Mouse (Mus musculus): ENCODE results near the gene Ubxn11. TPM values are rescaled to one million over a fixed set of nuclear protein-coding genes. Genes with fewer than 3 reads are reported as not detected.
"Not testable (repeated sequence)": the region's sequence is repeated elsewhere in the genome, so short reads cannot be mapped to it uniquely, and the experiment has no call there.

The Ubxn11 gene
- total and polyA plus RNA-seq, 2 experiments from 2014 or later: 13.7 to 14.3 TPM

DNA sequence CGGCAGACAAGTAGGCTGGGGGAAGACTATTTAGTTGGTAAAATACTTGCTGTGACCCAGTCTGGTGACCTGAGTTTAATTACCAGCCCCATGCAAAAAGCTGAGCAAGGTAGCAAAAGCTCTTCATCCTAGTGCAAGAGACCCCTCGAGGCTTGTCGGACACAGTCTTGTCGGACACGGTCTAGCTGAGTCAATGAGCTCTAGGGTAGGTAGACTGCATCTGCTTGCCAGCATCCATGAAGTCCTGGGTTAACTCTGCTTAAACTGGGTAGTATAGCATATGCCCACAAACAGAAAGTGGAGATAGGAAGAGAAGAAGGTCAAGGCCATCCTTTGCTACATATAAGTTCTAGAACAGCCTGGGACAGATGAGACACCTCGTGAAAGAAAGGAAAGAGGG lies 56.4 kb downstream of the Ubxn11 start:
- H3K27me3 ChIP-seq (ENCODE audit: insufficient read depth, low read length): no peaks in the 10 kb centered on the region
- no peak overlapping the region for H3K4me2 ChIP-seq (ENCODE audit: low read depth)
- no peak overlapping the region for H3K27ac ChIP-seq (ENCODE audit: low read depth, low read length)
- no peak overlapping the region for H3K9ac ChIP-seq
- no peaks in the 10 kb centered on the region for H3K4me1 ChIP-seq (ENCODE audit: insufficient read depth)
- WGBS: 86% methylated on average over 6 of the region's 6 CpGs
- no peaks in the 10 kb centered on the region for H3K9me3 ChIP-seq (ENCODE audit: low read length)
- no peak for TF ChIP-seq CTCF (IDR thresholded peaks at IDR 0.05; ENCODE audit: low read depth)
- DNase-seq (no peak), ATAC-seq (no peak)
- peaks cover 3% of the 10 kb centered on the region for H3K36me3 ChIP-seq (ENCODE audit: insufficient read depth)
- no peak overlapping the region for H3K4me3 ChIP-seq (ENCODE audit: low read depth, low read length)

- not testable (repeated sequence) for H3K27ac ChIP-seq (ENCODE audit: low read depth, low read length); H3K9ac ChIP-seq; H3K9me3 ChIP-seq (ENCODE audit: low read length); H3K27me3 ChIP-seq (ENCODE audit: insufficient read depth, low read length); ATAC-seq; H3K4me1 ChIP-seq (ENCODE audit: insufficient read depth); H3K36me3 ChIP-seq (ENCODE audit: insufficient read depth)
- WGBS: 8% methylated on average over 30 of the region's 30 CpGs
- peak; percentile 46 for DNase-seq
- peak overlapping the region; percentile 40 for H3K4me3 ChIP-seq (ENCODE audit: low read depth, low read length)
- H3K4me2 ChIP-seq (ENCODE audit: low read depth): peak overlapping the region; percentile 50
Measured at GRCm38 (mm10) chr4:134160071-134160470, 57.7 kb downstream of the Ubxn11 start.

DNA sequence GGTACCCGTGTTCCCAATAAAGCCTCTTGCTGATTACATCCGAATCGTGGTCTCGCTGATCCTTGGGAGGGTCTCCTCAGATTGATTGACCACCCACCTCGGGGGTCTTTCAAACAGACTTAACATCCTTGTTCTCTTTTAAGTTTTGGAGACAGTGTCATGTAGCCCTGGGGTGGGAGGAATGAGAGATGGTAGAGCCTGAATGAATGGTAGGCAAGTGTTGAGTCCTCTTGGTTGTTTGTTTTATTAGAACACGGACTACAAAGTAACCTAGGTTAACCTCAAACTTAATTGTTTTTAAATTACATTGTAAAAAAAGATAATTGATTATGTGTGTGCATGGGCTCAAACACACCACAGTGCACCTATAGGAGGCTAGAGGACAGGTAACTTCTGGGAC lies 62.2 kb downstream of the Ubxn11 start:
- TF ChIP-seq CTCF (IDR thresholded peaks at IDR 0.05; ENCODE audit: low read depth): no peak
- 94% methylated on average over 5 of the region's 6 CpGs for WGBS
- H3K4me2 ChIP-seq (ENCODE audit: low read depth): no peak overlapping the region
- H3K27me3 ChIP-seq (ENCODE audit: insufficient read depth, low read length): no peaks in the 10 kb centered on the region
- DNase-seq (no peak), ATAC-seq (no peak)
- H3K27ac ChIP-seq (ENCODE audit: low read depth, low read length): no peak overlapping the region
- no peaks in the 10 kb centered on the region for H3K4me1 ChIP-seq (ENCODE audit: insufficient read depth)
- no peak overlapping the region for H3K4me3 ChIP-seq (ENCODE audit: low read depth, low read length)
- H3K9ac ChIP-seq: no peak overlapping the region
- H3K9me3 ChIP-seq (ENCODE audit: low read length): no peaks in the 10 kb centered on the region
- H3K36me3 ChIP-seq (ENCODE audit: insufficient read depth): no peaks in the 10 kb centered on the region

GRCm38 (mm10) chr4:134165024-134165423 lies 62.7 kb downstream of the Ubxn11 start:
- Histone ChIP-seq H3K4me2 (ENCODE audit: low read depth) (no peak overlapping the region), H3K27ac (ENCODE audit: low read depth, low read length) (no peak overlapping the region), H3K9ac (no peak overlapping the region), H3K9me3 (ENCODE audit: low read length) (no peaks in the 10 kb centered on the region), H3K4me3 (ENCODE audit: low read depth, low read length) (no peak overlapping the region), H3K4me1 (ENCODE audit: insufficient read depth) (no peaks in the 10 kb centered on the region), H3K27me3 (ENCODE audit: insufficient read depth, low read length) (no peaks in the 10 kb centered on the region), H3K36me3 (ENCODE audit: insufficient read depth) (no peaks in the 10 kb centered on the region)
- no peak for TF ChIP-seq CTCF (IDR thresholded peaks at IDR 0.05; ENCODE audit: low read depth)
- WGBS: 86% methylated on average over 6 of the region's 6 CpGs
- DNase-seq: no peak
- no peak for ATAC-seq

- H3K36me3 ChIP-seq (ENCODE audit: insufficient read depth): no peaks in the 10 kb centered on the region
- no peak for DNase-seq
- no peak overlapping the region for H3K4me3 ChIP-seq (ENCODE audit: low read depth, low read length)
- no peak overlapping the region for H3K9ac ChIP-seq
- H3K27ac ChIP-seq (ENCODE audit: low read depth, low read length): no peak overlapping the region
- H3K27me3 ChIP-seq (ENCODE audit: insufficient read depth, low read length): no peaks in the 10 kb centered on the region
- 85% methylated on average over 3 of the region's 3 CpGs for WGBS
- no peaks in the 10 kb centered on the region for H3K9me3 ChIP-seq (ENCODE audit: low read length)
- H3K4me1 ChIP-seq (ENCODE audit: insufficient read depth): no peaks in the 10 kb centered on the region
- no peak for ATAC-seq
- no peak overlapping the region for H3K4me2 ChIP-seq (ENCODE audit: low read depth)
- TF ChIP-seq CTCF (IDR thresholded peaks at IDR 0.05; ENCODE audit: low read depth): no peak
Measured at GRCm38 (mm10) chr4:134165548-134166465, 63.4 kb downstream of the Ubxn11 start.

DNA sequence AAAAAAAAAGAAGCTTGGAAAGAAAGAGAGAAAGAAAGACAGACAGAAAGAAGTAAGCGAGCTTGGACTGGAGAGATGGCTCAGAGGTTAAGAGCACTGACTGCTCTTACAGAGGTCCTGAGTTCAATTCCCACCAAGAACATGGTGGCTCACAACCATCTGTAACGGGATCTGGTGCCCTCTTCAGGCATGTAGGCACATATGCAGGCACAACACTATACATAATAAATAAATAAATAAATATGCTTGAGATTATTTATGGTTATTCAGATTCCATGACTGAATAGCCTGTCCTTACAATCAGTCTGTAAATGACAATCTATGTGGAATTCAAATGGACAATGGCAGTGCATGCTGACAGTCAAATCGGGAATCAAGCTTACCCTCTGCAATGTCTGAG lies 64.5 kb downstream of the Ubxn11 start:
- 93% methylated on average over 3 of the region's 3 CpGs for WGBS
- H3K36me3 ChIP-seq (ENCODE audit: insufficient read depth): no peaks in the 10 kb centered on the region
- H3K27me3 ChIP-seq (ENCODE audit: insufficient read depth, low read length): no peaks in the 10 kb centered on the region
- TF ChIP-seq CTCF (IDR thresholded peaks at IDR 0.05; ENCODE audit: low read depth): no peak
- no peak overlapping the region for H3K27ac ChIP-seq (ENCODE audit: low read depth, low read length)
- H3K9ac ChIP-seq: no peak overlapping the region
- no peaks in the 10 kb centered on the region for H3K9me3 ChIP-seq (ENCODE audit: low read length)
- H3K4me2 ChIP-seq (ENCODE audit: low read depth): no peak overlapping the region
- ATAC-seq: no peak
- H3K4me1 ChIP-seq (ENCODE audit: insufficient read depth): no peaks in the 10 kb centered on the region
- no peak overlapping the region for H3K4me3 ChIP-seq (ENCODE audit: low read depth, low read length)
- no peak for DNase-seq

DNA sequence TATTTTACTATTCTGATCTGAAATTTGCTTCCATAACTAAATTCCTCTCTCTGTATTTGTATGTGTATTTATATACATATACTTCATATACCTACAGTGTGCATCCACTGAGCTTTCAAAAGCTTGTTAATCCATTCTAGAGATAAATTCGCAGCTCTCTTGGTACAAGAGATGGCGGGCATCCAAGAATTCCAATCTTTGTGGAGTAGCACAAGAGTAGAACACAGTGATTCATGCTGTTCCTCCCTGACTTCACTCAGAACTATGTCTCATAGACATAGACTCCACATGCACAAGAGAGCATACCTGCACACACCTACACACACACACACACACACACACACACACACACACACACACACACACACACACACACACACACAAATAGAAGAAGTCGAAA lies 70.0 kb downstream of the Ubxn11 start:
- Histone ChIP-seq H3K9ac (no peak overlapping the region), H3K27me3 (ENCODE audit: insufficient read depth, low read length) (no peaks in the 10 kb centered on the region), H3K4me1 (ENCODE audit: insufficient read depth) (no peaks in the 10 kb centered on the region), H3K27ac (ENCODE audit: low read depth, low read length) (no peak overlapping the region), H3K36me3 (ENCODE audit: insufficient read depth) (no peaks in the 10 kb centered on the region), H3K9me3 (ENCODE audit: low read length) (no peaks in the 10 kb centered on the region), H3K4me2 (ENCODE audit: low read depth) (no peak overlapping the region), H3K4me3 (ENCODE audit: low read depth, low read length) (no peak overlapping the region)
- TF ChIP-seq CTCF (IDR thresholded peaks at IDR 0.05; ENCODE audit: low read depth): no peak
- DNase-seq (no peak), ATAC-seq (no peak)
- 67% methylated on average over 3 of the region's 3 CpGs for WGBS

Other genes starting within 250 kb of the Ubxn11 start
- gene Rps6ka1, start 214.8 kb upstream of the Ubxn11 start, total RNA-seq (2014; rRNA removed): 21.2 and 21.4 TPM in 2 replicates
- gene Rps6ka1, start 214.8 kb upstream of the Ubxn11 start, polyA plus RNA-seq (2015; fragmentation: Nextera tagmentation; extraction: Ambion mirVana): 14.3 and 19.4 TPM in 2 replicates
- 377 and 408 TPM in 2 replicates for gene Hmgn2, start 133.9 kb upstream of the Ubxn11 start, total RNA-seq (2014; rRNA removed)
- gene Hmgn2, start 133.9 kb upstream of the Ubxn11 start, polyA plus RNA-seq (2015; fragmentation: Nextera tagmentation; extraction: Ambion mirVana): 1,226 and 1,340 TPM in 2 replicates
- 40.2 and 42.0 TPM in 2 replicates for gene Dhdds, start 101.7 kb upstream of the Ubxn11 start, total RNA-seq (2014; rRNA removed)
- gene Dhdds, start 101.7 kb upstream of the Ubxn11 start, polyA plus RNA-seq (2015; fragmentation: Nextera tagmentation; extraction: Ambion mirVana): 39.8 and 43.5 TPM in 2 replicates
- gene Lin28a, start 83.7 kb upstream of the Ubxn11 start, total RNA-seq (2014; rRNA removed): 0.05 TPM in 1 of 2 replicates, not detected in the other
- not detected in 2 replicates for gene Lin28a, start 83.7 kb upstream of the Ubxn11 start, polyA plus RNA-seq (2015; fragmentation: Nextera tagmentation; extraction: Ambion mirVana)
- not detected in 2 replicates for gene Zfp683, start 48.7 kb upstream of the Ubxn11 start, total RNA-seq (2014; rRNA removed)
- not detected in 2 replicates for gene Zfp683, start 48.7 kb upstream of the Ubxn11 start, polyA plus RNA-seq (2015; fragmentation: Nextera tagmentation; extraction: Ambion mirVana)
- gene Crybg2, start 41.8 kb upstream of the Ubxn11 start, total RNA-seq (2014; rRNA removed): 3.4 and 11.8 TPM in 2 replicates
- gene Crybg2, start 41.8 kb upstream of the Ubxn11 start, polyA plus RNA-seq (2015; fragmentation: Nextera tagmentation; extraction: Ambion mirVana): 3.7 and 4.5 TPM in 2 replicates
- 1.2 and 2.0 TPM in 2 replicates for gene Cd52, start 7.5 kb upstream of the Ubxn11 start, total RNA-seq (2014; rRNA removed)
- gene Cd52, start 7.5 kb upstream of the Ubxn11 start, polyA plus RNA-seq (2015; fragmentation: Nextera tagmentation; extraction: Ambion mirVana): 4.1 and 4.6 TPM in 2 replicates
- gene Sh3bgrl3, start 26.2 kb downstream of the Ubxn11 start, total RNA-seq (2014; rRNA removed): 124 and 162 TPM in 2 replicates
- gene Sh3bgrl3, start 26.2 kb downstream of the Ubxn11 start, polyA plus RNA-seq (2015; fragmentation: Nextera tagmentation; extraction: Ambion mirVana): 554 and 579 TPM in 2 replicates
- gene Cep85, start 84.5 kb downstream of the Ubxn11 start, total RNA-seq (2014; rRNA removed): 11.0 and 14.0 TPM in 2 replicates
- gene Cep85, start 84.5 kb downstream of the Ubxn11 start, polyA plus RNA-seq (2015; fragmentation: Nextera tagmentation; extraction: Ambion mirVana): 11.8 and 13.5 TPM in 2 replicates
- gene Gm7534, start 100.4 kb downstream of the Ubxn11 start, total RNA-seq (2014; rRNA removed): not detected in 2 replicates
- gene Gm7534, start 100.4 kb downstream of the Ubxn11 start, polyA plus RNA-seq (2015; fragmentation: Nextera tagmentation; extraction: Ambion mirVana): not detected in 2 replicates
- not detected in 2 replicates for gene Catsper4, start 124.8 kb downstream of the Ubxn11 start, total RNA-seq (2014; rRNA removed)
- gene Catsper4, start 124.8 kb downstream of the Ubxn11 start, polyA plus RNA-seq (2015; fragmentation: Nextera tagmentation; extraction: Ambion mirVana): not detected in 2 replicates
- 0.08 TPM in 1 of 2 replicates, not detected in the other for gene Cnksr1, start 135.8 kb downstream of the Ubxn11 start, total RNA-seq (2014; rRNA removed)
- 0.18 TPM in 1 of 2 replicates, not detected in the other for gene Cnksr1, start 135.8 kb downstream of the Ubxn11 start, polyA plus RNA-seq (2015; fragmentation: Nextera tagmentation; extraction: Ambion mirVana)
- 0.43 TPM in 1 of 2 replicates, not detected in the other for gene E130218I03Rik, start 141.1 kb downstream of the Ubxn11 start, total RNA-seq (2014; rRNA removed)
- gene E130218I03Rik, start 141.1 kb downstream of the Ubxn11 start, polyA plus RNA-seq (2015; fragmentation: Nextera tagmentation; extraction: Ambion mirVana): 0.11 and 0.33 TPM in 2 replicates
- 11.6 and 12.7 TPM in 2 replicates for gene Zfp593, start 143.0 kb downstream of the Ubxn11 start, total RNA-seq (2014; rRNA removed)
- gene Zfp593, start 143.0 kb downstream of the Ubxn11 start, polyA plus RNA-seq (2015; fragmentation: Nextera tagmentation; extraction: Ambion mirVana): 13.8 and 15.0 TPM in 2 replicates
- gene Gm30191, start 144.4 kb downstream of the Ubxn11 start, total RNA-seq (2014; rRNA removed): not detected in 2 replicates
- gene Gm30191, start 144.4 kb downstream of the Ubxn11 start, polyA plus RNA-seq (2015; fragmentation: Nextera tagmentation; extraction: Ambion mirVana): 0.25 TPM in 1 of 2 replicates, not detected in the other
- gene Grrp1, start 151.5 kb downstream of the Ubxn11 start, total RNA-seq (2014; rRNA removed): 14.2 and 18.3 TPM in 2 replicates
- gene Grrp1, start 151.5 kb downstream of the Ubxn11 start, polyA plus RNA-seq (2015; fragmentation: Nextera tagmentation; extraction: Ambion mirVana): 18.3 and 20.0 TPM in 2 replicates
- gene Pdik1l, start 185.3 kb downstream of the Ubxn11 start, total RNA-seq (2014; rRNA removed): 42.2 and 43.8 TPM in 2 replicates
- 21.7 and 28.9 TPM in 2 replicates for gene Pdik1l, start 185.3 kb downstream of the Ubxn11 start, polyA plus RNA-seq (2015; fragmentation: Nextera tagmentation; extraction: Ambion mirVana)
- 1.3 and 1.5 TPM in 2 replicates for gene Trim63, start 212.6 kb downstream of the Ubxn11 start, total RNA-seq (2014; rRNA removed)
- gene Trim63, start 212.6 kb downstream of the Ubxn11 start, polyA plus RNA-seq (2015; fragmentation: Nextera tagmentation; extraction: Ambion mirVana): 0.18 and 0.31 TPM in 2 replicates
- gene Slc30a2, start 240.6 kb downstream of the Ubxn11 start, total RNA-seq (2014; rRNA removed): 0.08 TPM in 1 of 2 replicates, not detected in the other
- gene Slc30a2, start 240.6 kb downstream of the Ubxn11 start, polyA plus RNA-seq (2015; fragmentation: Nextera tagmentation; extraction: Ambion mirVana): 0.15 and 0.28 TPM in 2 replicates